Mouse (Mus musculus): Measurements from ENCODE around the gene Carns1. TPM values are rescaled to one million over a fixed set of nuclear protein-coding genes. Genes with fewer than 3 reads are reported as not detected.

Carns1 gene
- polyA plus RNA-seq, 1 experiment from 2014 or later, result 3.3 TPM

- no peaks in the 10 kb centered on the region for H3K27me3 ChIP-seq (ENCODE audit: control insufficient read depth, insufficient read depth, low read length)
- no peak overlapping the region for H3K9ac ChIP-seq (ENCODE audit: low read depth, low read length)
- H3K4me3 ChIP-seq (ENCODE audit: low read depth, low read length), result no peak overlapping the region
- H3K4me2 ChIP-seq (replicated peaks; ENCODE audit: low read depth, low read length), result no peak overlapping the region
- H3K36me3 ChIP-seq (ENCODE audit: control insufficient read depth, insufficient read depth, low read length), result peaks cover 11% of the 10 kb centered on the region
- peaks cover 14% of the 10 kb centered on the region for H3K4me1 ChIP-seq (replicated peaks; ENCODE audit: control insufficient read depth, insufficient read depth, low read length)
- H3K27ac ChIP-seq (ENCODE audit: low read depth, low read length), result no peak overlapping the region
- WGBS, result 80% methylated on average over 2 of the region's 2 CpGs
- no peak for DNase-seq (ENCODE audit: low spot score)
- no peaks in the 10 kb centered on the region for H3K9me3 ChIP-seq (ENCODE audit: control insufficient read depth, low read length)
- no peak for ATAC-seq (ENCODE audit: low FRiP score)
Measured at GRCm38 (mm10) chr19:4196048-4196447, 20.8 kb upstream of the Carns1 start.

- H3K9ac ChIP-seq (ENCODE audit: low read depth, low read length), result no peak overlapping the region
- no peak overlapping the region for H3K4me2 ChIP-seq (replicated peaks; ENCODE audit: low read depth, low read length)
- H3K9me3 ChIP-seq (ENCODE audit: control insufficient read depth, low read length), result no peaks in the 10 kb centered on the region
- no peak overlapping the region for H3K27ac ChIP-seq (ENCODE audit: low read depth, low read length)
- H3K4me3 ChIP-seq (ENCODE audit: low read depth, low read length), result no peak overlapping the region
- 86% methylated on average over 12 of the region's 12 CpGs for WGBS
- peaks cover 11% of the 10 kb centered on the region for H3K36me3 ChIP-seq (ENCODE audit: control insufficient read depth, insufficient read depth, low read length)
- no peaks in the 10 kb centered on the region for H3K27me3 ChIP-seq (ENCODE audit: control insufficient read depth, insufficient read depth, low read length)
- no peak for ATAC-seq (ENCODE audit: low FRiP score)
- no peak for DNase-seq (ENCODE audit: low spot score)
- H3K4me1 ChIP-seq (replicated peaks; ENCODE audit: control insufficient read depth, insufficient read depth, low read length), result peaks cover 5% of the 10 kb centered on the region; the same call in 1 of the 2 replicates
Measured at GRCm38 (mm10) chr19:4194776-4195650, 19.7 kb upstream of the Carns1 start.

- Histone ChIP-seq H3K4me2 (replicated peaks; ENCODE audit: low read depth, low read length) (no peak overlapping the region), H3K9me3 (ENCODE audit: control insufficient read depth, low read length) (no peaks in the 10 kb centered on the region), H3K27me3 (ENCODE audit: control insufficient read depth, insufficient read depth, low read length) (no peaks in the 10 kb centered on the region), H3K9ac (ENCODE audit: low read depth, low read length) (no peak overlapping the region), H3K4me3 (ENCODE audit: low read depth, low read length) (no peak overlapping the region), H3K4me1 (replicated peaks; ENCODE audit: control insufficient read depth, insufficient read depth, low read length) (peaks cover 5% of the 10 kb centered on the region; the same call in 1 of the 2 replicates), H3K36me3 (ENCODE audit: control insufficient read depth, insufficient read depth, low read length) (peaks cover 11% of the 10 kb centered on the region), H3K27ac (ENCODE audit: low read depth, low read length) (no peak overlapping the region)
- ATAC-seq (ENCODE audit: low FRiP score), result no peak
- WGBS, result 86% methylated on average over 8 of the region's 8 CpGs
- no peak for DNase-seq (ENCODE audit: low spot score)
Measured at GRCm38 (mm10) chr19:4194021-4194724, 18.9 kb upstream of the Carns1 start.

GRCm38 (mm10) chr19:4193129-4193528, 17.9 kb upstream of the Carns1 start:
- Histone ChIP-seq H3K27me3 (ENCODE audit: control insufficient read depth, insufficient read depth, low read length) (no peaks in the 10 kb centered on the region), H3K36me3 (ENCODE audit: control insufficient read depth, insufficient read depth, low read length) (peaks cover 11% of the 10 kb centered on the region), H3K4me3 (ENCODE audit: low read depth, low read length) (peak overlapping the region; percentile 96), H3K9ac (ENCODE audit: low read depth, low read length) (peak overlapping the region; percentile 98), H3K4me2 (replicated peaks; ENCODE audit: low read depth, low read length) (peak overlapping the region; percentile 92), H3K4me1 (replicated peaks; ENCODE audit: control insufficient read depth, insufficient read depth, low read length) (peaks cover 5% of the 10 kb centered on the region; the same call in 1 of the 2 replicates), H3K9me3 (ENCODE audit: control insufficient read depth, low read length) (no peaks in the 10 kb centered on the region), H3K27ac (ENCODE audit: low read depth, low read length) (no peak overlapping the region)
- DNase-seq (ENCODE audit: low spot score), result no peak
- ATAC-seq (ENCODE audit: low FRiP score), result no peak
- 68% methylated on average over 6 of the region's 6 CpGs for WGBS

GRCm38 (mm10) chr19:4192251-4192985, 17.1 kb upstream of the Carns1 start:
- peak overlapping the region; percentile 92 for H3K4me2 ChIP-seq (replicated peaks; ENCODE audit: low read depth, low read length)
- peak overlapping the region; percentile 96 for H3K4me3 ChIP-seq (ENCODE audit: low read depth, low read length)
- DNase-seq (ENCODE audit: low spot score), result peak; percentile 55
- H3K27ac ChIP-seq (ENCODE audit: low read depth, low read length), result peak overlapping the region; percentile 84
- H3K9me3 ChIP-seq (ENCODE audit: control insufficient read depth, low read length), result no peaks in the 10 kb centered on the region
- peak overlapping the region; percentile 98 for H3K9ac ChIP-seq (ENCODE audit: low read depth, low read length)
- peaks cover 5% of the 10 kb centered on the region; the same call in 1 of the 2 replicates for H3K4me1 ChIP-seq (replicated peaks; ENCODE audit: control insufficient read depth, insufficient read depth, low read length)
- no peaks in the 10 kb centered on the region for H3K27me3 ChIP-seq (ENCODE audit: control insufficient read depth, insufficient read depth, low read length)
- WGBS, result under 1% methylated on average over 31 of the region's 52 CpGs
- H3K36me3 ChIP-seq (ENCODE audit: control insufficient read depth, insufficient read depth, low read length), result peaks cover 11% of the 10 kb centered on the region
- no peak; the same call in none of the 2 replicates for ATAC-seq (ENCODE audit: low FRiP score)

- no peaks in the 10 kb centered on the region for H3K27me3 ChIP-seq (ENCODE audit: control insufficient read depth, insufficient read depth, low read length)
- WGBS, result 8% methylated on average over 37 of the region's 47 CpGs
- peak within 1 kb of the TSS; percentile 98 for H3K9ac ChIP-seq (ENCODE audit: low read depth, low read length)
- peaks cover 5% of the 10 kb centered on the region; the same call in 1 of the 2 replicates for H3K4me1 ChIP-seq (replicated peaks; ENCODE audit: control insufficient read depth, insufficient read depth, low read length)
- H3K4me3 ChIP-seq (ENCODE audit: low read depth, low read length), result peak within 1 kb of the TSS; percentile 96
- peak within 1 kb of the TSS; percentile 92 for H3K4me2 ChIP-seq (replicated peaks; ENCODE audit: low read depth, low read length)
- peaks cover 11% of the 10 kb centered on the region for H3K36me3 ChIP-seq (ENCODE audit: control insufficient read depth, insufficient read depth, low read length)
- peak; percentile 93 for ATAC-seq (ENCODE audit: low FRiP score)
- H3K9me3 ChIP-seq (ENCODE audit: control insufficient read depth, low read length), result no peaks in the 10 kb centered on the region
- peak; percentile 98 for DNase-seq (ENCODE audit: low spot score)
- H3K27ac ChIP-seq (ENCODE audit: low read depth, low read length), result peak within 1 kb of the TSS; percentile 84
Measured at GRCm38 (mm10) chr19:4191528-4192250, 16.4 kb upstream of the Carns1 start, which contains the start of gene Ppp1ca. Ppp1ca (plus strand) TSS chr19:4192065.

- no peaks in the 10 kb centered on the region for H3K9me3 ChIP-seq (ENCODE audit: control insufficient read depth, low read length)
- H3K9ac ChIP-seq (ENCODE audit: low read depth, low read length), result peak within 1 kb of the TSS; percentile 98
- WGBS, result 74% methylated on average over 4 of the region's 4 CpGs
- H3K27ac ChIP-seq (ENCODE audit: low read depth, low read length), result peak within 1 kb of the TSS; percentile 84
- H3K4me2 ChIP-seq (replicated peaks; ENCODE audit: low read depth, low read length), result peak within 1 kb of the TSS; percentile 92
- peaks cover 5% of the 10 kb centered on the region; the same call in 1 of the 2 replicates for H3K4me1 ChIP-seq (replicated peaks; ENCODE audit: control insufficient read depth, insufficient read depth, low read length)
- no peaks in the 10 kb centered on the region for H3K27me3 ChIP-seq (ENCODE audit: control insufficient read depth, insufficient read depth, low read length)
- peak within 1 kb of the TSS; percentile 96 for H3K4me3 ChIP-seq (ENCODE audit: low read depth, low read length)
- H3K36me3 ChIP-seq (ENCODE audit: control insufficient read depth, insufficient read depth, low read length), result peaks cover 11% of the 10 kb centered on the region
- ATAC-seq (ENCODE audit: low FRiP score) (no peak), DNase-seq (ENCODE audit: low spot score) (no peak)
Measured at GRCm38 (mm10) chr19:4190831-4191334, 15.6 kb upstream of the Carns1 start, which contains the start of gene Tbc1d10c. Tbc1d10c (minus strand) TSS chr19:4191284.
